Mouse (Mus musculus) ES-Bruce4 (cell line): ENCODE measurements around the gene Qtrt2.

ENCODE experiments used
- CTCF ChIP-seq: IDR thresholded peaks from one replicate; pipeline ENCODE4 v1.8.1; 2011; ENCODE audit warnings: low read depth, low read length
- EP300 ChIP-seq: IDR thresholded peaks from 2 replicates; pipeline ENCODE4 v1.6.1; 2011; ENCODE audit warnings: low read depth, low read length; ENCODE audit not compliant: insufficient read depth
- POLR2A ChIP-seq: IDR thresholded peaks from one replicate; pipeline ENCODE4 v1.8.1; 2011; ENCODE audit warnings: low read length; ENCODE audit not compliant: insufficient read depth

- no peak for TF ChIP-seq CTCF
- TF ChIP-seq EP300: no peak
- no peak for TF ChIP-seq POLR2A
Measured at GRCm38 (mm10) chr16:43934856-43935255, 8.2 kb upstream of the Qtrt2 start.
